Mouse (Mus musculus): Measurements from ENCODE around the gene Sec24a.
A peak's percentile ranks its signal among the peaks of the same experiment; 100 is the strongest.
"Not testable (repeated sequence)": the region's sequence is repeated elsewhere in the genome, so short reads cannot be mapped to it uniquely, and the experiment has no call there.

The Sec24a gene

DNA sequence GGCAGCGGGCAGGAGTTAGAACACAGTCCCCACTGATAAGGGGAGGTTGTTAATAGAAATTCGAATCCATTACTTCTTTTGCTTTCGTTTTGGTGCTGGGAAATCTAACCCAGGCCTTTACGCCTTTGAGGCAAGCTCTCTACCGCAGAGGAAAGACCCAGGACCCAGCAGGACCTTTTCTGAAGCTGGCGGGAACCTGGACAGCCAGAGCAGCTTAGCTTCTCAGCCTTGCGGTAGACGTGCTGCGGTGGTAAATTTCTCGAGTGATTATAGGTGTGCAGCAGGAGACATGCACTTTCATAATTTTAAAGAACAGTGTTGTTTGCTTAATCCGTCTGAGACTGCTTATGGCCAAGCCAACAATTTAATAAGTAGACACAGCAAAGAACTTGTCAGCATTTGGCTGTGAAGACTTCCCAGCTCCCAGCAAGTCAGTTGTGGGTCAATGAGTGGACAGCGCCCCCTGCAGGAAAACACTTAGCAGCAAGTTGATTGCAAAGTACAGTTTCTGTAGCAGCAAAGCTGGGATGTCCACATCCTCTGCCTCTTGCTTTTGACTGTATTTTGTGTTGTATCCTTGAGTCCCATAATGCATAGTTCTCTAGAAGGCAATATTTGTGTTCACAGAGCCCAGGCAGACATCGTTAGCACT lies 82.0 kb downstream of the Sec24a start:
- peak; percentile 85 for DNase-seq

DNA sequence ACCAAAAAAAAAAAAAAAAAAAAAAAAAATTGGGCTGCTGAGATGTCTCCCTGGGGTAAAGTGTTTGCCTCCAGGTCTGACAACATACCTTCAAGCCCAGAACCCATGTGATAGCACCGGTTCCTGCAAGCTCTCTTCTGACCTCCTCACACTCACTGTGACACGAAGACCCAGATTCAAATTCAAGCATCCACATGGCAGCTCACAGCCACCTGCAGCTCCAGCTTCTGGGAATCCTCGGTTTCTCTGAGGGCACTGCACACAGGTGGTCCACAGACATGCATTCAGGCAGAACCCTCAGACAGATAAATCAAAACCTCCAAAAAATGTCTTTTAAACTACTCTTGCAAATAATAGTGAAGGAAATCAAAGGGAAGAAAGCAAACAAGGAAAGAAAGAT lies 84.0 kb downstream of the Sec24a start:
- no peak for DNase-seq

DNA sequence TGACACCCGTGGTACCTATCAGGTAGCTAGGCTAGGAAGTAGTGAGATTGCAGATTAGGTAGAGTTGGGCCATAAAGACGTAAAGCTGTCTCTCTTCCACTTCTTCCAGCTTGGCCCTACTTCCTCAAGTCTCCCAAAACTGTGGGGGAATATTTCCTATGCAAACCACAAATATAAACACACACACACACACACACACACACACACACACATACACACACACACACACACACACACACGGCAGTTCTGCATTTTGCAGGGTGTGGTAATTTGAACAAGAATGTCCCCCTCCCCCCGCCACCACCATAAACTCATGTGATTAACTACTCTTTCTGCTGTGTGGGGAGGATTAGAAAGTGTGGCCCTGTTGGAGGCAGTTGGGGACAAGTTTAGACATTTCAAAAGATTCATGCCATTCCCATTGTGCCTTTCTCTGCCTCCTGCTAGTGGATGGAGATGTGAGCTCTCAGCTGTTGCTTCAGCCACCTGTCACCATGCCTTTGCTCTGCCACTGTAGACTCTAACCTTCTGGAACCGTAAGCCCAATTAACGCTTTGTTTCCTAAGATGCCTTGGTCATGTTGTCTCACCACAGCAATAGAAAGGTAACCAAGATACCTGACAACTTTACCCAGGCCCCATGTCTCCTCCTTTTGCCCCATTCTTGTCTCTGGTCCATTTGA lies 85.6 kb downstream of the Sec24a start:
- DNase-seq = no peak

DNA sequence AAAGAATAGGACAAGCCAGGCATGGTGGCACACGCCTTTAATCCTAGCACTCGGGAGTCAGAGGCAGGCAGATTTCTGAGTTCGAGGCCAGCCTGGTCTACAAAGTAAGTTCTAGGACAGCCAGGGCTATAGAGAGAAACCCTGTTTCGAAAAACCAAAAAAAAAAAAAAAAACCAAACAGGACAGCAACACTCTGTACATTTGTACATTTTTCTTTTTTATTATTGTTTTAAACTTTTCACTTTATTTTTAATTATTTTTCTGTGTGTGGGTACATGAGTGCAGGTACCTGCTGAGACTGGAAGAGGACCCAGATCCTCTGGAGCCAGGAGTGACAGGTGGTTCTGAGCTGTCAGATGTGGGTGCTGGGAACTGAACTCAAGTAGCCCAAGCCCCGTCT lies 88.0 kb downstream of the Sec24a start:
- DNase-seq = no peak

DNA sequence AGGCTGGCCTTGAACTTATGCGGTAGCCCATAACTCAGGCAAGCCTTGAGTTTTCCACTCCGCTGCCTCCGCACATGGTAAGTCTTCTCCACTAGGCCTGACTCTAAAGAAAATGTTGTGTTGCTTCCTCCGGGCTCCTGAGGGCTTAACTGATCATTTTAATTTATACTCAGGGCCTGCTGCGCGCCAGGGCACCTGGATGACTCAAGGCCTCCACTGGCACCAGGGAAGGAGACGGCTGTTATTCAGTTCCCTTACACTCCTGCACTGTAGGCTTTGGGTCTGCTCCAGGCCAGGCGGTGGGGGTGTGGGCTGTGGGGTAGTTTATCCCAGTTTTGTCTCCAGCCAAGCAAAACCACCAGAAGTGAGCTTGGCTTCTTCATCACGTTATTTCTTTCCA lies 90.1 kb downstream of the Sec24a start:
- no peak for DNase-seq

DNA sequence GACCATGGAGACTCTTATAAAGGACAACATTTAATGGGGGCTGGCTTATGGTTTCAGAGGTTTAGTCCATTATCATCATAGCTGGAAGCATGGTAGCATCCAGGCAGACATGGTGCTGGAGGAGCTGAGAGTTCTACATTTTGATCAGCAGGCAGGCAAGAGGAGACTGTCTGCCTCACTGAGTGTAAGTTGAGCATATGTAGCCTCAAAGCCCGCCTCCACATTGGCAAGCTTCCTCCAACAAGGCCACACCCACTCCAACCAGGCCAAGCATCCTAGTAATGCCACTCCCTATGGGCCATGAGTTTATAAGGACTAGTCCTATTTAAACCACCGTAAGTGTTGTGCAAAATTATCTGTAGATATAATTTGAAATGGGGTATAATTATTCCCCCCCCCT lies 92.1 kb downstream of the Sec24a start:
- DNase-seq = no peak

DNA sequence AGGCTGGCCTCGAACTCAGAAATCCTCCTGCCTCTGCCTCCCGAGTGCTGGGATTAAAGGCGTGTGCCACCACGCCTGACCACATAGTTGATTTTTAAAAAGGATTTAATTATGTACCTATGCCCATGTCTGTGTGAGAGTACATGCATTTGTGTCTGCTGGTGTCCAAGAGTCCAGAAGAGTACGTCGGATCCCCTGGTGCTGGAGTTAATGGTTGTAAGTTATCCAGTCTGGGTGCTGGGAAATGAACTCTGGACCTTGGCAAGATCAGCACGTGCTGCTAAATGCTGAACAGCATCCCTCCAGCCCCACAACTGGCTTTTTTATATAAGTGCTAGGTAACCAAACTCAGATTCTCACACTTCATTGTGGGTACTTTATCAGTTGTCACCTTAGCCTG lies 92.6 kb downstream of the Sec24a start:
- DNase-seq = no peak

DNA sequence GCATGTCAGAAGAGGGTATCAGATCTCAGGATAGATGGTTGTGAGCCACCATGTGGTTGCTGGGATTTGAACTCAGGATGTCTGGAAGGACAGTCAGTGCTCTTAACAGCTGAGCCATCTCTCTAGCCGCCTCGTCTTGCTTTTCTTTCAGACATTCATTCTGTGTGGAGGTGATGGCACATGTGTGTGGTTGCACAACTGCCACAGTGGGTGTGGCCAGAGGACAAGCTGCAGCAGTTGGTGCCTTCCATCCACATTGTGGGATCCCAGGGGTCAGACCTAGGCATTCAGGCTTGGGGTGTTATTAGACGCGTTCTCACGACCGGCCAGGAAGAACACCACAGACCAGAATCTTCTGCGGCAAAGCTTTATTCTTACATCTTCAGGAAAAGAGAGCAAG lies 98.7 kb downstream of the Sec24a start:
- not testable (repeated sequence) for DNase-seq

DNA sequence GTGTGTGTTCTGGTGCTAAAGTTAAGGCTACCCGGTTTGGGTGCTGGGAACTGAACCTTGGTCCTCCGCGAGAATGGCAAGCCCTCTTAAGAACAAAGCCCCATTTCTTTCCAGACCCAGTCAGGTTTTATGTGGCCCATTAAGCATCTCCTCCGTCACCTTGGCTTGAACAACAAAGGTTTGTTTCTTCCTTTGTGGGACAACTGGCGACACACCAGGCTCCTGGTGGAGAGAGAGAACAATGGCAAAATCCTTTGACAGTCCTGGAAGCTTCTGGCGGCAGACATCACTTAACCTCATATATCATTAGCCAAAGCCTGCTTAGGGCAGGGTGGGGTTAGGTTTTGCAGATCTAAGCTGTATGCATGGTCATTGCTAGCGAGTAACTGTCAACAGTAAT lies 100.8 kb downstream of the Sec24a start:
- DNase-seq = no peak

DNA sequence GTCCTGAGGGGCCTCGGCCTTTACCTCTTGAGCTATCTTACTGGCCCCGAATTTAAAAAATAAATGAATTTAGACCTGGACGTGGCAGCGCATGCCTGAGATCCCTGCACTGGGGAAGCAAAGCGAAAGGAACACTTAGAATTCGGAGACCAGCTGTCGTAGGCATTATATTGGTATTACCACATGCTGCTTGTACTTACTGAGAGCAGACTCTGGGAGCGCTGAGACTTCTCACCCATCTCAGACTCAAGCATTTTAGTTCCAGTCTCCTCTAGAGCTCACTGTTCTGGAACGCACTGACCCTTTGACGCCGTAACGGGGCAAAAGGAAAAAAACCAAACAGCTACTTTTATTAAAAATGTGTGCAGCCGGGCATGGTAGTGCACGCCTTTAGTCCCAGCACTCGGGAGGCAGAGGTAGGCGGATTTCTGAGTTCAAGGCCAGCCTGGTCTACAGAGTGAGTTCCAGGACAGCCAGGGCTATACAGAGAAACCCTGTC lies 101.5 kb downstream of the Sec24a start:
- no peak for DNase-seq

DNA sequence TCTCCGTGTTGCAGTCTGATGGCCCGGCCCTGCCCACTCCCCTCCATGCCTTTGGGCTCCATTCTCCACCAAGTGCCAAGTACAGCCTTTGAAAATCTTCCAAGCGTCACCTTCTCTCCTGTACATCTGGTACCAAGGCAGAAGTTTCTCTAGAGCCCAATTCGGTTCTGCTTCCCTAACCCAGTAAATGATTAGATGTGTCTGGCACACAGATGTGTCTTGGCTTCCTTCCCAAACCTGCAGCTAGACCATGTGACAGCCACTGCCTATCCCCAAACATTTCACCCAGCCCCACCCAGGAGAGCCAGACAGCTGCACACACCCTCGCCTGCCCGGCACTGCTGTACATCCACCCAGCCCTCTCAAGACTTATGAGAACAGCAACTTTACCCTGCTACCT lies 104.7 kb downstream of the Sec24a start:
- no peak for DNase-seq

DNA sequence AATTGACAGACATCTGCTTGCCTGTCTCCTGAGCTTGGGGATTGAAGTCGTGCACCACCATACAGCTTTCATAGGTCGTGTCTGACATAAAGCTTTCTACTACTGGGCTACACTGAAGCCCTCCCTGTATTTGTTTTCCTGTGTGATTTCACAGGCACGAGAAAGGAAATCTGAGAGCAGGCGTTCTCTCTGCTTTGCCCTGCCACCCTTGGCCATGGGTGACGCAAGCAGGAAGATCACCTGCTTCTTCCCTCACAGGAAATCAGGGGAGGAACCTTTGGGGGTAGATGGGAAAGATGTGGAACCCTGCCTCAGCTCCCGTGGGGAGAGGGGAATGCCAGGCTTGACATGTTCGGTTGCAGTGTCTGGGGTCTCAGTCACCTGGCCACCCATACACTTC lies 105.1 kb downstream of the Sec24a start:
- no peak for DNase-seq

DNA sequence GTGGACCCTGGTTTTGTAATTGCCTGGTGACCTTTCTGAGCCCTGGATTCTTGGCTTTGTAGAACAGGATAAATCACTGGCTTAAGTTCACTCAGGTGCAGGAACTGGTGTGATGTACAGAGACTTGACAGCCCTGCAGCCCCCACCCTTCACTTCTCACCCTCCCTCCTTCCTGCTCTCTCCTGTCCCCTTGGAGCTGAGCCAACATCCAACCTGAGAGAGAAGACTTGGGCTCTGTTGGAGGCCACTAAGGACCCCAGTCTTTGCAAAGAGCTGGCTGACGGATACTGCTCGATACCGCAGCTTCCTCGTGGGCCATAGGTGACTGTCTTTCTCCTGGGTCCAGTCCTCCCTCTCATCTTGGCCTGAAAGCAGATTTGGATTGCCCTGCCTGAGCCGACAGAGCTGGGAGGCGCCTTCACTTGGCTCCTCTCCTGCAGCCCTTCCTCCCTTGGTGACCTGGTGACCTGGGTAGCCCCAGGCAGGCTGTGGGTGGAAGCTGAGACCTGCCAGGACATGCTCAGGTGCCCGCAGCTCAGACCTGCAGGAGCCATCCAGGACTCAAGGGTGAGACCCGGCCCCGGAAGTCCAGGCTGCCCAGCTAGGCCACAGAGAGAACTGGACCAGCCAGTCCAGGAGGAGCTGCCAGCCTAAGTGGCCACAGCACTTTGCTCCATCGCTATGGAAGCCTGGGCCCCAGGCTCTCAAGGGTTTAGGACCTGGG lies 106.5 kb downstream of the Sec24a start:
- DNase-seq = no peak

DNA sequence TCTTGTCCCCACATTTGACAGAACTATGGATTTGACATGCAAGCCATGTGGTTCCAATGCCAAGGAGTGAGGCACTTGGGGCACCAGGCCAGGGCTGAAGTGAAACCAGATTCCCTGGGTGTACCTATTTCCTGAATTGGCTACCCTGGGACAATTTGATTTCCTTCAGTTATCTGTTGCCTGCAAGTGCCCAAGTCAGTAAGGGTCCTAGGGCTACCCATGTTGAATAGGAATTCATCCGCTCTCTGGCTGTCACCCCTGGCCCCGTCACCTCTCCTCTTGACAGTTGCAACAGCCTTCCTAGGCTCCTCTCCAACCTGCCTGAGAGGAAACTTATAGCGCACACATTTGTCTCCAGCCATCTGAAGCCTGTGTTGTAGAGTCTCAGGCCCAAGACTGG lies 108.5 kb downstream of the Sec24a start:
- DNase-seq = no peak

DNA sequence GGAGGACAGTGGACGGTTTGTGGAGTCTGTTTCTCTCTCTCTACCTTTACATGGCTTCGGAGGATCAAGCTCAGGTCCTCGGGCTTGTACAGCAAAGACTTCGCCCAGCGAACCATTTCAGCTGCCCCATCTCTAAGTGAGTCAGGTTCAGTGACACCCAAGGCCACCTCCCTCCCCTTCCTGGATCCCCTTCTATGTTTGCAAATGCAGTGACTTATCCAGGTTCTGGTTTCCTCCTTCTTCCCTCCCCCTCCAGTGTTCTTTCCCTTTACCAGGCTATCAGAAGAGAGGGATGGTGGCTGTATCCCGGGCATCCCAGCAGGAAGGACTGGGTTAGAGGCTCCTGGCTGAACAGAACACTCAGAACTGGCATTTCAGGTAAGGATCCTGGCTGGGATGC lies 109.7 kb downstream of the Sec24a start:
- no peak for DNase-seq

DNA sequence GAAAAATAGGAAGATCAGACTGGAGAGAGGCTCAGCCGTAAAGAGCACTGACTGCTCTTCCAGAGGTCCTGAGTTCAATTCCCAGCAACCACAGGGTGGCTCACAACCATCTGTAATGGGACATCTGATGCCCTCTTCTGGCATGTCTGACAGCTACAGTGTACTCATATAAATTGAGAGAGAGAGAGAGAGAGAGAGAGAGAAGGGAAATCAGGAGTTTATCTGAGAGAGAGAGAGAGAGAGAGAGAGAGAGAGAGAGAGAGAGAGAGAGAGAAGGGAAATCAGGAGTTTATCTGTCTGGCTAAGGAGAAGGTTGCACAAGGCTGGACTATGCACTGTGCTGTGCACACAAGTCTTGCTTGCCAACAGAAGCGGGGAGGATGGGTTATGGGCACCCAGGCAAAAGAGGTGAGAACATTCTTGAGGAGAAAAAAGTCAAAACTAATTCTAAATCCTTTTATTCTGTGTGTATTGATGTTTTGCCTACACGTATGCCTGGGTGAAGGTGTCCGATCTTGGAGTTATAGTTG lies 110.5 kb downstream of the Sec24a start:
- no peak for DNase-seq

DNA sequence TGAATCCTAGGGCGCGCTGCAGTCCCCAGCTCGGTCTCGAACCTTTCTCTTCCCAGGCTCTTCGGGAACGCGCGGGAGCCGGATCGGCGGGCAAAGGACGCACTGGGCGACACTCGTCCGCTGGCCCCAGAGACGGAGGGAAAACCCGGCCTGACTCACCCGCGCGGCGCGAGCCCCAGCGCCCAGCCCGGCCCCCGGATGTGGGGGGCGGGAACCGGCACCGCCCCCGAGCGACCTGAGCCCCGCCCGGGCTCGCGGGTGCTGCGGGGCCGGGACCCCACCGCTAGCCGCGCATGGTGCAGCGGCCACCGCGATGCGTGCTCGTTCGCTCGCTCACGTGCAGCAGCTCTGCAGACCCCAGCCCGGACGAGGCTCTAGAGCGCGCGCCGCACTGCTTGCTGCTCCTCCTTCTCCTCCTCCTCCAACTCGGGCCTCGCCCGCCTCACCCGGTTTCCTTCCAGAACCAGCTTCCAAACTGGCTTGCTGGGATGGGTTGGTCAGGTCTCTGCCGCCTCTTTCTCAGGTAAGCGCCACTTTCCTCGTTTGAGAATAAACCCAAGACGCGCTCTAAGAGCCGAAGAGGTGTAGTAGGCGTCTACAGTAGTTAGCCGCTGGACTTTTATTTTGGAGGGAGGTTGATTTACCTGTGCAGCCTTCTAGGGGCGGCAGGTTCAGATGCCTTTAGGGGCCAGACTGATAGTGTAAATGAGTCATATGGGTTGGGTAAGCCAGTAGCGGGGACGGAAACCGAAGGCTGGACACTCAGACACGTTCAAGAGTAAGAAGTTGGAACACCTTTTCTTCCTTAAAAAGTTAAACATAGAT lies 112.5 kb downstream of the Sec24a start, which contains the start of the genes N4bp3 and D930048N14Rik:
N4bp3 (minus strand) TSS at position 152 of the 825 bp plus-strand sequence.
D930048N14Rik (plus strand) TSS at position 264 of the 825 bp plus-strand sequence.
- peak; percentile 32 for DNase-seq

DNA sequence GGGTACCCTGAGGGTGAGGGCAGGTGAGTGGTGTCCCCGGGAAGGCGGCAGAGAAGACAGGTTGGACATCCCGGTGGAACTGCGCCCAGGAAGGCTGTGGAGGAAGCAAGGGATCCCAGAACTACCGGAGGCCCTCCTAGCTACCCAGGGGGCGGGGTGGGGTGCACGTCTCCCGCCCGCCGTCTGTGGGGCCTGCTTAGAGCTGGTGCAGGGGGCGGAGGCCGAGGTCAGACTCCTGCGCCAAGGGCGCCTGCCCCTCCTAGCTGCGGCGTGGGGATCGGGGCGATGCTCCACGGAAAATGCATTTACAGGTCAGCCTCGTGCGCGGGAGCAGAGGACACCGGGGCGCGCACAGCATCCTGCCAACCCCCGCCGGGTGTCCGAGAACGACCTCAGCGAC lies 113.2 kb downstream of the Sec24a start:
- peak; percentile 22 for DNase-seq

DNA sequence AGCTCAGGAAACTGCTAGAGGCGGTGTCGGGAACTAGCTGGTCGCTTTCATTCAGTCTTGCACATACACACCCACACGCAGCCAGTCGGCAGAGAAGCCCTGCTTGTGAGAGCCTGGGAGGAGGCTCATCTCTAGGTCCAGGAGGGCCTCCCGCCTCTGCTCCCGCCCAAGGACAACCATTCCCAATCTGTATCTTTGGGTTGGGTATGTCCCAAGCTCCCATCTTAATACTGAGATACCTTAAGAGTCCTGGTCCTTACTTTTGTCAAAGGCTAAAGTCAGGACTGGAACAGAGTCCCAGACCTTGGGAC lies 113.6 kb downstream of the Sec24a start:
- no peak for DNase-seq

DNA sequence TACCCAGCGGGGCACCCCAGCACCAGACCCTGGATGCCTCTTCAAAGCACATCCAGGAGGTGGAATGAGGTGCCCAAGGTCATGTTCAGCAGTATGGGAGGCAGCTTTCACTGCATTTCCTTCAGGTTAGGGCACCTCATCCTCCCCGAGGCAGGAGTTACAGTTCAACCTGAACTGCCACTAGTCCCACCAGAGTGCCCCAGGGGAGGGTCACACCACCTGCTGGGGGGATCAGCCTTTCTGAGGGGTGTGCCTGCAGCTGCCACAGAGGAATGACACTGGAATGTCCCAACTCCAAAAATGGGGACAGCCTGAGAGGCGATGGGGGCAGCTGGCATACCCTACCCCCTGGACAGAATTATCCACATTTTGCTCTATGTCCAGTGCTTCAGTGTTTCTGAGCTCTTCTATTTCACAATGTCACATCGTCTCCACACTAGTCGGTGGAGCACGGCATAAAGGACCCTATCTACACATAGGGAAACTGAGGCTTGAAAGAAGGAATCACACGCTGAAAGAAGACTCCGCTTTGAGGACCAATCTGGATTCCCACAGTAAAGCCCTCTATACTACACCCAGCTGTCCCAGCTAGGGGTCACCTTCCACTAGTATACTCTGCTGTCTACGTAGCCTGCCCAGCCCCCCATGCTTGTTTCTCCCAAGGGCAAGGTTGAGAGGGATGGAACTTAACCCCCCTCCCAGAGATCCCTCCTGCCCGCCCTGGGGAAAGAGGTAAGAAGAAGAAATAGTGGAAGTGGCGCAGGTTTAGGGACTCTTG lies 114.1 kb downstream of the Sec24a start:
- DNase-seq = peak; percentile 20

DNA sequence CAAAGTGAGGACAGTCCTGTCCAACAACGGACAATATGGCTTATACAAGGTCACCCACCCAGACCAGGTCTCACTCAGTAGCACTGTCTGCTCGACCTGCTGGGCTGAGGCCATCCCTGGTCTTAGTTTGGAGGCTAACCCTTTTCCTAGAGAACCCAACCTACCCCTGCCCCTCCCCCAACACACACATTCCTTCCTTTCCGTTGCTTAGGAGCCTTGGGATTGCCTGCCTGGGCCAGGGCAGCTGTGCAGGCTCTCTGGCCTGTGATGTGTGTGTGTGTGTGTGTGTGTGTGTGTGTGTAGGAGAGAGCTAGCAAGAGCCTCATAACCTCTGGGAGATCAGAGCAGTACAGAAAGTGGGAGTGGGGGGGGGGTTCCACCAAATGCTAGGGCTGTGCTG lies 114.9 kb downstream of the Sec24a start:
- DNase-seq = peak; percentile 26
